Mouse (Mus musculus) ES-CJ7 (cell line): Measurements from ENCODE around the gene Pla2g3.

ENCODE experiments used
- DNase-seq: peaks from one replicate; pipeline ENCODE4 v3.0.0; 2011; ENCODE audit warnings: low read depth, low spot score

Pla2g3 gene

DNA sequence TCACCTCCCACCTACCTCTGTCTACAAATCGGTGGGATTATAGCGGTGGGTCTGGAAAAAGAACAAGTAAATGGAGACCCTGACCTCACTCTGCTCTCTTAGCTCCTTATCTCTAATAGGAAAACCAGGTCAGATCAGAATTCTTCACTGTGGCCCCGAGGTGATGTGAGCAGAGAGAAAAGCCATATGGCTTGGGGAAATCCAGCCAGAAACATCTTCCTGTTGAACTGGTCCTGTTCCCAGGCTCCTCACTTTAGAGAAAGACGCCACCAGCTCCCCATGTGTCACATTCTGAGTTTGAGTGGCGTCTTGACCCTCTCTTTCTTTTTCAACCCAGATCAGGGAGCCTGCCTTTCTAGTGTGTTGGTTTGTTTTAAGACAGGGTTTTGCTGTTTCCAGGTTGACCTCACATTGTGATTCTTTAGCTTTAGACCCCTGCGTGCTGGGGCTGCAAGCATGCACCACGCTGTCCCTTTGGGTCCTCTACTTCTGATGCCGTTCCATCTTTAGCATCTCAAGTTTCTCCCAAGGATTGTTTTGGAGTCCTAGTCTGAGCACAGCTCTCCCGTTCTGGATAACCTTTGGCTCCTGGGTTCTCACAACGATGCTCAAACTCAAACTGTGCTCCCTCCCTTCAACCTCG, 31.8 kb downstream of the Pla2g3 start:
- no peak for DNase-seq

DNA sequence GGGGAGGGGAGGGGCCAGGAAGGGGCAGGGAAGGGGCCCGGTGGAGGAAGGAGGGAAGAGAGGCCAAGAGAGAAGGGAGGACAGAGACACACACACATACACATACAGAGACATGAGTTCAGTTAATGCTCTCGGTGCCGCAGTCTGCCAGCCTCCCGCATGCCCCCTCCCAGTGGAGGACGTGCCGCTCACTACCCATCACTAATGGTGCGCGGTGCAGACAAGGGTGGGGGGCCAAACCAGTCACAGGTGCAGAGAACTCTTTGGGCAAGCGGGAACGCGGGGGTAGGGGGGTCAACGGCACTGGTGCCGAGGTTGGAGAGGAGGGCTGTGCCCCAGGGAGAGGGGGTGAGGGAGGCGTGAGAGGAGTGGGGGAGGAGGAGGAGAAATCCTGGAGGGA, 32.8 kb downstream of the Pla2g3 start:
- no peak for DNase-seq

DNA sequence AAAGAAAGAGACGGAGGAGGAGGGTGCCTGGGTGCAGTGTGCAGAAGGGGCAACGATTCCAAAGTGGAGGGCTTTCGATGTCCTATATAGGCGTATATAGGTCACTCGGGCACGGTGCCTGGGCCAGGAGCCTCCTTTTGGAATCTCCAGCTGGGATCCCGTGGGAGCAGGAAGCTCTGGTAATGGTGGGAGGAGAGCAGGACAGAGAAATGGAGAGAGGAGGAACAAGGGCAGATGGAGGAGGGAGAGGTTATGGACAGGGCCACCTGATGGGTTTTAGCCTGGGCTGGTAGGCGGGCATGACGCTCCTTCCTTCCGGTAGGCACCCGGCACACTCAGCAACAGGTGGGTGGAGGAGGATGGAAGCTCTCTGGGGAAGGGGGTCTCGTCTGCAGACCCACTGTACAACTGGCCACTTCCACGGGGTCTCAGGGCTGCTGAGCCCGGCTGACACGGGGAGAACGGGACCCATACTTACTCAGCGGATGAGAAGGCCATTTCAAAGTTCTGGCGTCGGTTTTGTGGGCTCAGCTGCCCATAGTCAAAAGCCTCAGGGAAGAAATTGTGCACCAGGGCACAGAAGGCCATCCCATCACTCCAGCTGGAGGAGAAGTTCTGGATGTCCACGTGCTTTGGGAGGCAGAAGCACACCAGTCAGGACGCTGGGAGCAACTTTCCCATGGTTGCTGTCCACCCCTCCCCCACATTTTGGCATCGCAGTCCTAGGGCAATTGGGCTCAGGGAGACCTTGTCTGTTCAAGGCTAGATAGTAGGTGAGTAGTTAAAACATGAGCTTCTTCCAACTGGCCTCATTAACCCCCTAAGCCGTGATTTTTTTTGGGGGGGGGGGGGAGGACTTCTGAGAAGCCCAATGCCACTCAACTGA, 33.5 kb downstream of the Pla2g3 start:
- DNase-seq: no peak

DNA sequence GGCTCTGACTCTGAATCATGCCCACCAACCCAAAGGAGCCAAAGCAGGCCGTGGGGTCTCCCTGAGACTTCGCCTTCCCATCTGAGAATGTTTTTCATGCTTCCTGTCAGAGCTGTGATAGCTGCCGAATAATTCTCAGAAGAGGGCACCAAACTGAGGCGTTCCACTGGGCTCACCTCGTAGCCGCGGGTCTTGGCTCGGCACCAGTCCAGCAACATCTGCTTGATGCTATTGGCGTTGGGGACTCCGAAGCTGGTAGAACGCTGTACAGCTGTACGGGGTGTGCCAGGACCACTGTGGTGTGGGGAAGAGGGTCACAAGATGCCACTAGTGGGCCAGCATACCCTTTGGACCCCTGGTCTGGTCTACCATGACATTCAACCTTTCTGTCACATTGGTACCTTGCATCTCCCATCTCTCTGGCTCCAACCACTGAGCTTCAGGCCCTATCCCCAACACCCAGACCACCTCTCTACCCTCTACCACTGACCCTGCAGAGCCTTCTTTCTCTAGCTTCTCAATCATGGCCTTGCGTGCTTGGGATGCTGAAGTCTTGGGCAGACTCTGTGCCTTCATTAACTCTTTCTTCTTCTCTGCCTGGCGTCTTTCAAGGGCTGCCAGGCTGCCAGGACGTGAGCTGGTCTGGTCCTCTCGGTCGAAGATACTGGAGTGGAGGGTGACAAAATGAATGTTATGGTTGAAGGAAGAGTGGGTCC, 34.4 kb downstream of the Pla2g3 start:
- DNase-seq: no peak

DNA sequence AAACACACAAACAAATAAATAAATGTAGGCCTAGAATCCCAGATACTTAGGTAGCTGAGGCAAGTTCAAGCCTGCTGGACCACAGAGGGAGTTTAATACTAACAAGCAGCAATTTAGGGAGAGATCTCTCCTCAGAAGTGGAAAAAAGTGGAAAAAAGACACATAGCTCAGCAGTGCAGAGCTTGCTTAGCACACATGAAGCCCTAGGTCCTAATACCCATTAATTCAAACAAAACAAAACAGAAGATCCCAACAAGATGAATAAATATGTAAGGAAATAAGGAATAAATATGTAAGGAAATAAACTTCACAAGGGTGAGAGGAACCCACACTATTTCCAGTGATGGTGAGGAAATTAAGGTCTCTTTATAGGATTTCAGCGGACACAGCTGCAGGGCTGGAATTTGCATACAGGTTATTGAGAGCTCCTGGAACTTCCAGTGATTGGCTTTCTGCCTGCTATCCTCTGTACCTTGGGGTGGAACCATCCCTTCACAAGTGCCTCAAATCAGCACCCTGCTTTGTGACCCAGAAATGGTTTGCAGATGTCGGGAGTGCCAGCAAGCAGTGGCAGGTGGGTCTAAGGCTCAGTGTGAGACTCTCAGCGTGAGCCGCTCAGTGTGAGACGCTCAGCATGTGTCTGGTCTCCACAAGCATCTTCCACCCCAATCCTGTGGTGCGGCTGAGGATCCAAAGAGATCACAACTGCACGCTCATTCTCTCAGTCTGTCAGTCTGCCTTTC, 35.9 kb downstream of the Pla2g3 start:
- DNase-seq: no peak

DNA sequence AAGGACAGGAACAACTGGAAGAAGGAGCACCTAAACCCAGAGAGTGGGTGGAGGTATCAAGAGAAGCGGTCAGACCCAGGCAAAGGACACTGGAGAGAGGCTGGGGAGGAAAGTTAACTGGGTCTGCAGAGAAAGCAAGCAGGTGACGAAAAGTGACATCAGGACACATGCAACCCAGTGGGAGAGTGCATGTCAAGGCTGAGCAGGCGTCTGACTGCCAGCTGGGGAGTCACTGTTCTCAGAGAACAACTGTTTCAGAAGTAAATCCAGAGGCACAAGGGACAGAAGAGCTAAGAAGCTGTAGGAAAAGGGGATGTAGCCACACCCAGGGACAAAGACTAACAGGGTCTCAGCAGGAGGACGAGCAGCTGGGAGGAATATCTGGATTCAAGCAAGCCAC, 37.5 kb downstream of the Pla2g3 start:
- no peak for DNase-seq

DNA sequence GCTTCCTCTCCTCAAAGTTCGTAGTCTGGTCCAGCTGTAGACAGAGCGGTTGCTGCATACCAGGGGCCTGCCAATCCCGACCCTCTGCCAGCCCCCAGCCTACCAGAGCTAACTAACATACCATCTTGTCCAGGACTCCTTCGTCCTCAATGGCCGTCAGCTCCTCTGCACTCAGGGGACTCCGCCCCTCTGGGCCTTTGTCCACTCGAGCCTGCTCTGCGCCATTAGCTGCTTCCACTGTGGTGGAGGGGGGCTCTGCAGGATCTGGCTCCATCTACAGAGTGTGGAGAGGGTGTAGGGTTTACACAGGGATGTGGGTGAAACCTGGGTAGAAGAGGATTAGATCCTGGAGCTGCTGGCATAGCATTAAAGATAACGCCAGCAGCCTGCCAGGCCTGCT, 38.1 kb downstream of the Pla2g3 start:
- DNase-seq: no peak

DNA sequence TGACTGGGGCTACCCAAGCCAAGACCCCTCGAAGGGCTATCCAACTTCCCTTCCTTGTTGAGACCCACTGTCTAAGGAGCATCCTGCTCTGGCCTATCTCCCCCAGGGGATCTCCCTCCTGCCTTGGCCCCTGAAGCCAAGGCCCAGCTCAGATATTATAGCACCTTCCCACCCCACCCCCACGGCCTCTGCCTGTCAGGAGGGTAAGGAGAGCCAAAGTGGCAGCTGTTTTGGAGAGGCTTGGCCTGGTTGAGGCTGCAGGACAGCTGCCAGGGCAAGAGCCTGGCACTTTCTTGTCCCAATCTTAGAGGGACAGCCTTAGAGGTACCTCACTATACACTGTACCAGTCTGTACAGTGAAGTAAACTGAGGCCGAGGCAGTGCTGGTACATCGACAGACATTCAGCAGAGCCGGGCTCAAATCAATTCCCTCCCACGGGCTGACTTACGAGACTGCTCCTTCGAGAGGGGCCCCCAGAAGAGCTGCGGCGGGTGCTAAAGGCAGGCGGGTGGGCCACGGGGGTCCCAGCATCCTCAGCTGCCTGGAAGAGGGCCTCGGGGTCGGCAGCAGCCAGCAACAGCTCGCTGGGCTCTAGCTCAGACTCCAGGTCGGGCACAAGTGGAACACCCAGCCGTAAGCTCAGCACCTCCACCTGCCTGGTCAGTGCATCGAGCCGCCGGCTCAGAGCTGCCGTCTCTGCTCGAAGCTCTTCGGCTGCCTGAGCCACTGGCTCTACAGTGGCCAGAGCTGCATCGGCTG, 39.1 kb downstream of the Pla2g3 start:
- DNase-seq: no peak

DNA sequence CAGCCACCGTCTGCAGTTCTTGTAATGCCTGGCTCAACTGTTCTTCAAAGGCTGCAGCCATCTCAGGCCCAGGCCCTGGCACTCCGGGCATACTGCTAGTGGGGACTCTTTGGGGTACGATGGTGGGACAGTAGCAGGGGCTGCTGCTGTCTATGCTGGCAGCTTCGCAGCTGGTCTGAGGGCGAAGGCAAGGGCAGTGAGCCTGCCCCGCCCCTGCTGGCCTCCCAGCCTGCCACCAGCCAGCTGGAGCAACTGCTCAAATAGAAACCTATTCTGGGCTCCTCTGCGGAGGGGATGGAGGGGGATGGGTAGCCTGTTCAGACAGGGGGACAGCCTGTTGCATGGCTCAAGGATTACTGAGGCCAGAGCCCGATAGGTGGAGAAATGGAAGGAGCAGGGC, 39.7 kb downstream of the Pla2g3 start:
- no peak for DNase-seq

DNA sequence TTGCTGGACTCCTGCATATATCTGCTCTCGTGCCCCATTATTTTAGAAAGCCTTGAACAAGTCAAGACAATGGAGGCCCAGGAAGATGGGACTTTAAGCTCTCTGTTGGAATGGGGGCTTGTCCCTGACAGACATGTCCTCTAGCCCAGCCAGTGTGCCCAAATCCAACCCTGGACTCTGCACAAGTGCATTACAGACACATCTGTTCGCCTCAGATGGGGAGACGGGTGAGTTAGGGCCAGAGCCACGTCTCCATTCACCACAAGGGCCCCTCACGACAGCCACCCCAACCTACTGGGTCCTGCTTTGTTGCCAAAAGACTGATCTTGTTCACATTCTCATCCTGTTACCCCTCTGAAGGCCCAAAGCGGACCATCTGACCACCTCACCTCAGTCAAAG, 40.1 kb downstream of the Pla2g3 start:
- no peak for DNase-seq

DNA sequence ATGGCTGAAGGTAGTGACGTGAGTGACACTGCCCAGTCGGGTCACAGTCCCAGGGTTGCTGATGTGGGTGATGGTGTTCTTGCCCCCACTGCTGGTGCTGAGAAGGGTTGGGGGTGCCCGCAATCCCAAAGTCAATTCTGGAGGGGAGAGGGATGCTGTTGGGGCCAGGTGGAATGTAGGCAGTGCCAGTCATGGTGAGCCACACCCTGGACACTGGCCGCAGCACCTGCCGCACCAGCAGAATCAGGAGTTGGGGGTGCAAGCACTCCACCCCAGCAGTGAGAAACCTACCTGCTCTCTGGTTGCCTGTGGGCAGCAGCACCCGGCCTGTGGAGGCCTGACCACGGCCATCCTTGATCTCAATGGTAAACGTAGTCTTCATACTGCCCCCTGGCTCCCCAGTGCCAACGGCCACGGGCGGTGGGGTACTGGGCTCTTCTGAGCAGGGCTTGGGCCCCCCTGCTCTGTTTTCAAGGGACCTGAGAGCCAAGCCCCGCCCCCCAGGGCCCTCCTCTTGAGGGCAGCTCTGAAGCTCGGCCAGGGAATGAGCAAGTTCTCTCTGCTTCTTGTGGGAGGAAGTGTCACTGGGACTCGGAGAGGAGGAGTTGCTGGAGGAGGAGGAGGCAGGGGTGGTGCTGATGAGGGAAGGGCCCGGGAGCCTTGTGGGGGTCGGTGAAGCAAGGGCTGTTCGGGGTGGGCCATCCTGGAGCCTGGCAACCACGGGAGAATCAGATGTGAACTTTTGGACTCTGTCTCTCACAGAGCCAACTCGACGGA, 41.6 kb downstream of the Pla2g3 start:
- DNase-seq: no peak

DNA sequence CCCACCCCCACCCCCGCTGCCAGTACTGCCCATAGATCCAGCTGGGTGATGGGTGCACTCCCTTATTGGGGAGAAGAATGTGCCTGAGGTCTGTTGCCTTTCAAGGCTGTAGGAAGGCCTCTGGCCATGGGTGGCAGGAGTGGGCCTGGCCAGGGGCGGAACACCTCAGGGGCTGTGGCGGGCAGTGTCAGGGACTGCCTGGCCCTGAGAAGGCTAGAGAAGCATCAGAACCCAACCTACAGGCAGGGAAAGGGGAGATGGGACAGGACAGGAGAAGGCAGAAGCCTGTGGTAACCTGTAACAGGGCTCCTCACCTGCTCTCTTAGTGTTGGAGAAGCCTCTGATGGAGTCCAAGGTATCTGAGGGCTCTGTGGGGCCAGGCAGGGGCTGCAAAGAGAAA, 42.6 kb downstream of the Pla2g3 start:
- DNase-seq: no peak

DNA sequence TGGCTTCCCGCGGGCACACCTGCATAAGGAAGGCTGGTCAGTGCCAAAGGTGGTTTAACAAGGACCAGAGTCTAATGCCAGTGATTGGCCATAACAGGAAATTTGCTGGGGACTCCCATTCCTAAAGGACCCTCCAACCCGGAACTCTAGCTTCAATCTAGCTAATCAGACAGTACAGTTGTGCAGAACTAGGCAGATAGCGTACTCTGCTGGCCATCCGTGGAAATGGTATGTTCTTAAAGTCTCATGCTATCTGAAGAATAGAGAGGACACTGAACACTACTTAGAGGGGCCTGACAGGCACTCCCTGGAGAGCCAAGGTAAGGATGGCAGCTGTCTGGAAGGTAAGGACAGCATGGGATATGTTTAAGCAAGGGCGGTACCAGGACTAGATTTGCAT, 43.5 kb downstream of the Pla2g3 start:
- peak; percentile 55 for DNase-seq

DNA sequence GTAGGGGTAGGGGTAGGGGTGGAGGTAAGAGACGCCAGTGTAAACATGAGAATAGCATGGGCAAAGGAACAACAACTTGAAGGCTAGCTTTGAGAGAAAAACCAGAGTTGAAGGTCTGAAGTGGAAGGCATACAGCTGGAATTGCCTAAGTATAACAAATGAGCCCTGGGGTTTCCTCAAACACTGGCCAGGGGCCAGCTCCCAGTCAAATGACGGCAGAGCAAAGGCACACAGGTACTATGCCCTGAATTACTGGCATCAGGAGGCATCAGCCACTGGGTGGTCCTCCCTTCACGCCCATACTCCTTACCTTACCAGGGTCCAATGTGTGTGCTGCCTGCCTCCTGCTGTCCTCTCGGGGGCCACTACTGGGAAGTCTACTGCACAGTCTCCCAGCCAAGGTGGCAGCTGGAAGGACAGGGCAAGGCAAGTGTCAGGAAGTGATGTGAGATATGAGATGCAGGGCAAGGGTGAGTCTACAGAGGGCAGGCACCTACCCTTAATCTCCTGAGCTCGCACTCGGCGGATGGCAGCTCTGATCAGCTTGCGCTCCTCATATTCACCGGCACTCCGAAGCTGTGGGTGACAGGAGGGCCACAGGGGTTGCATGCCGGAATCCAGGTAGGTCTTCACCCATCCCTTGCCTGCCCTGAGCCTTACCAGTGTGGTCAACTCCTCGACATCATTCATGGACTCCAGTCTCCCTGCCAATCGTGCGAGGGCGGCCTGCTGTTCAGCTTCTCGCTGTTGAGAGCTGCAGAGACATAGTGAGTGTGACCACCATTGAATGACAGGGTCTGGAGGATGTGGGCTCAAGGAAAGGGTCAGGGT, 44.2 kb downstream of the Pla2g3 start:
- no peak for DNase-seq

DNA sequence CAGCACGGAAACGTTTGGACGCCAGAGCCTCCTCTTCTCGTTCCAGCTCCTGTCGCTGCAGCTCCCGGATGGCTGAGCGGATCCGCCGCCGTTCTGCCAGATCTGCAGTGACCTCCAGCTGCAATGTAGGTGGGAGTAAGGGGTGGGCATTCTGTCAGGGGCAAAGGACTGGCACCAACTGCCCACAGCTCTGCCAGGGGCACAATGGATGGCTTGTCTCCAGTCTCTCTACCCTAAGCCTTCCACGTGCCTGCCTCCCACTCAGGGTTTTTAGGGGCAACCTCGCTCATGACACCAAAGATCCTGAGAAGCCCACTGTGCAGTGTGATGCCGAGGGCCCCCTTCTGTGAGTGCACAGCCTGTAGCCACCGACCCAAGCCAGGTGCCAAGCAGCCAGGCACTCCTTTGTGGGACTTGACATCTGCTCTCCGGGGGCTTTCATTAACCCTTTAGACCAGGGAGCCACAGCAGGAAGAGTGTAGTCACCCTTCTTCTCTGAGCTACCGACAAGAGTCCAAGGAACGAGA, 45.4 kb downstream of the Pla2g3 start:
- DNase-seq: no peak

DNA sequence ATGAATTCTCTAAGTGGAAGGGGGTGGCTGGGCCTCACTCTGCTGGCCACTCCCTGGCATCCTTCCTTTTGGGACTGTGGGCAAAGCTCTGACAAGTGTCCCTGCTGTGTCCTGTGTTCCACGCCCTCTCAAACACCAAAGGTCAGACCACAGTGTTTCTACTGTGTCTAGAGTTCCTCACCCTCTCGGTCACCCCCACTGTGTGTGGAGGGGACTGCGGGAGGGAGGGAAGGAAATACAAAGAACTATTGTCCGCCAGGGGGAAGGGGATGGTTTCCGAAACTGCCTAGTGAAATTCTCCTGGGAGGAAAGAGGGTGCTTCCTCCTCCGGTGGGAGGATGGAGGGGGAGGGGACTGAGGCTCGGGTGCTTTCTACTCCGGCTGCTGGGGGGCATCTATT, 46.9 kb downstream of the Pla2g3 start:
- DNase-seq: peak; percentile 68

DNA sequence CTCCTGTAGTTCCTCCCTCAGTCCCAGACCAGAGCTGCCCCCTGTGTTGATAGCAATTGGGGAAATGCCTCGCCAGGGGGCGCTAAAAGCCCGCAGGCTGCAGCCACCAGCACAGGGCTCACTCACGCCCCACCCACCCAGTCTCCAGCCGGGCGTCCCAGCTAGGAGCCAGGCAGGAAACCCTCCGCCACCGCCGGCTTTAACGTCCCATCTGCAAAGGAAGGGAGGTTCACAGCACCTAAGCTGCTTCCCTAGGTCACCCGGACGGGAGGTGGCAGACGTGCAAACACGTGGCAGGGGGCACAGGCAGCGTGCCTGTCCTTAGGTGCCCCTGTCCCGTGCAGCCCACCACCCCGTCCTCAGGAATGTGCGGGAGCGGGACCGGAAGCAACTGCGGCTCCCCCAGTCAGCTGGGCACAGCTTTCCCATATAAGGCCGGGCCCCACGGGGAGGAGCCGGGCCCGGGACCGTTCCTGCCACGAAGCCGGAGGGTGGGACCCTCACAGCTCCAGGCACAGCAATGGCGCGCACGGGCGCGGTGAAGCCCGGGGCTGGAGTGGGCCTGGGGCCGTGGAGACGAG, 47.4 kb downstream of the Pla2g3 start:
- DNase-seq: peak; percentile 94

DNA sequence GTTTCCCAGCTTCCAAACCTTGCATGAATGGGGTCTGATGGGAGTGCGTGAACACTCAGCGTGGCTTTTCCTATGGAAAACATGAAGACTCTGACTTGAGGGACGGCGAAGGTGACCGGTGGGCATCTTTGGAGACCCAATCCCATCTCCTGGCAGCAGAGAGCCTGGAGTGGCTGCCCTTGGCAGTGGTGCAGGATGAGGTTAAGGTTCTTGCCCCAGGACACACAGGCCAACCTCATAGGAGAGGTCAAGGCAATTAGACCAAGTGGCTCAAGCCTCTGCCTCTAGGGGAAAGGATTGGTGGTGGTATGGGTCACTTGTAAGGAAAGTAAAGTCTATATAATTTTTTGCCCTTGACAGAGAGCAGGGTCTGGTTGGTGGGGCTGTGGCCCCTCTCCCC, 48.0 kb downstream of the Pla2g3 start:
- DNase-seq: no peak
